Mouse (Mus musculus): ENCODE measurements around the gene Swap70.

GRCm38 (mm10) chr7:110314401-110314890 lies 92.9 kb downstream of the Swap70 start:
- TF ChIP-seq CTCF (IDR thresholded peaks at IDR 0.05) (no peak), POLR2A (IDR thresholded peaks at IDR 0.05; ENCODE audit: insufficient read depth, low read depth, low read length) (no peak)

Data from heart, adult 2 months (tissue).